9 mouse cellular contexts compared by ENCODE assay signal in the genomic region with DNA sequence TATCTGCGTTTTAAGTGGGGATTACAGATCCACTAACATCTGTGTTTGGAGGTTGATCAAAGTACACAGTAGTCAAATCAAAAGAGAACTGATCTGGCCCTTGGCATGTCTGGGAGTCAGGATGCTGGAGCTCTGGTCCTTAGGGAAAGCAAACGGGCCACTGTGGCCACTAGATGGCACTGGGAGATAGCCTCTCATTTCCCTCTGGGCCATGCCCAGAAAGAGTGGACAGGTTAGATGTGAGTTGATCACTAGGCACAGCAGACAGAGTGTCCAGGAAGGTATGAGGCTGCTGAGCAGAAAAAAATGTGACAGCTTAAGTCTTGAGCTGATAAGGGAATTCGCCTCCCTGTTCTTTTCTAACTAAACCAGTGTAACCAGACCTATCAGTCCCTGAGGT. TPM values are rescaled to one million over a fixed set of nuclear protein-coding genes. Genes with fewer than 3 reads are reported as not detected.
DNase-seq lines count a peak whose midpoint lies in the region; ATAC-seq lines count a peak whose summit lies in the region.
"Had no signal": no experiment of that assay in that cellular context is flagged by ENCODE, and none has a peak within 500 bp of the region (broad histone marks: within the 10 kb centered on the region; RNA-seq: fewer than 3 reads in every experiment).

No protein-coding gene starts in this region.

- no peak overlapping the region for H3K9ac ChIP-seq in heart, embryonic 11.5 days (ENCODE audit: low read depth, low read length)
- H3K9ac ChIP-seq: limb, embryonic 13.5 days had no signal

- DNase-seq in heart, adult 11 months = peak; percentile 91
- DNase-seq in ZHBTc4 (ENCODE audit: low read depth, low spot score) = peak; percentile 70
- peak; percentile 77 for DNase-seq in embryo, embryonic 11 days
- peak; percentile 69 to 73 for DNase-seq in heart, postnatal 10 days
- peak; percentile 39 to 40 for DNase-seq in layer of hippocampus, postnatal 14 days (ENCODE audit: low spot score in 2 of 2)
- peak; percentile 59 for DNase-seq in testis, postnatal 10 days (ENCODE audit: low spot score)

- intact Hi-C loops in heart, postnatal 10 days (cut with DNase I) = loop anchor here (1.0 kb wide), 2 partner anchors 69 to 74 kb away; no protein-coding TSS in a partner anchor

- H3K27ac ChIP-seq in heart, embryonic 11.5 days (ENCODE audit: low read depth, low read length) = no peak overlapping the region
- H3K27ac ChIP-seq: limb, embryonic 13.5 days had no signal

- H3K4me1 ChIP-seq in heart, embryonic 11.5 days (ENCODE audit: control insufficient read depth, insufficient read depth, low read length) = no peaks in the 10 kb centered on the region

- no peaks in the 10 kb centered on the region for H3K9me3 ChIP-seq in heart, embryonic 11.5 days (replicated peaks; ENCODE audit: control insufficient read depth, low read length)
- H3K9me3 ChIP-seq: limb, embryonic 13.5 days had no signal

- ATAC-seq in heart, embryonic 11.5 days (replicated peaks; ENCODE audit: insufficient number of reproducible peaks, low FRiP score, low TSS enrichment) = no peak
- ATAC-seq in megakaryocyte-erythroid progenitor cell, adult 5-6 weeks (replicated peaks; ENCODE audit: low FRiP score, low TSS enrichment, poor library complexity, severe bottlenecking) = peak; percentile 58; the same call in 1 of the 2 replicates

- H3K4me2 ChIP-seq in heart, embryonic 11.5 days = no peak overlapping the region
- H3K4me2 ChIP-seq: limb, embryonic 13.5 days had no signal

- no peak overlapping the region for H3K4me3 ChIP-seq in heart, embryonic 11.5 days (ENCODE audit: low read depth, low read length)
- H3K4me3 ChIP-seq: limb, embryonic 13.5 days had no signal

- no peaks in the 10 kb centered on the region for H3K36me3 ChIP-seq in heart, embryonic 11.5 days (ENCODE audit: control insufficient read depth, insufficient read depth, low read length)
- H3K36me3 ChIP-seq: limb, embryonic 13.5 days had no signal

- H3K27me3 ChIP-seq in heart, embryonic 11.5 days (ENCODE audit: control insufficient read depth, insufficient read depth, low read length) = no peaks in the 10 kb centered on the region
- H3K27me3 ChIP-seq: limb, embryonic 13.5 days had no signal

- 4% methylated on average over 3 of the region's 3 CpGs for WGBS in heart, embryonic 11.5 days (ENCODE audit: insufficient replicate concordance)

RNA-seq across cellular contexts. Expression of a gene that starts 6.1 kb away (rescaled TPM):
- 2.7 and 3.8 TPM in 2 replicates for polyA plus RNA-seq in heart, embryonic 11.5 days (2014; fragmentation: Nextera tagmentation; extraction: Ambion mirVana)
- total RNA-seq in heart, postnatal 10 days (2021) = 10 to 100 TPM in 1 of 2 experiments, 1 to 10 TPM in 1; 6.7 to 19.2 TPM
- total RNA-seq in layer of hippocampus, postnatal 14 days (2021) = 10 to 100 TPM in 1 of 2 experiments, 1 to 10 TPM in 1; 8.5 to 11.4 TPM
- not detected in 2 replicates for total RNA-seq in megakaryocyte-erythroid progenitor cell, adult 5-6 weeks (2014; fragmentation: Nextera tagmentation)
- total RNA-seq in megakaryocyte-erythroid progenitor cell, adult 5-6 weeks (2017) = not detected in 2 replicates

RNA-seq across cellular contexts. Expression of a gene that starts 15.5 kb away (rescaled TPM):
- 1.6 and 1.8 TPM in 2 replicates for polyA plus RNA-seq in heart, embryonic 11.5 days (2014; fragmentation: Nextera tagmentation; extraction: Ambion mirVana)
- 1 to 10 TPM; 3.4 to 6.7 TPM for total RNA-seq in heart, postnatal 10 days (2021)
- total RNA-seq in layer of hippocampus, postnatal 14 days (2021) = 10 to 100 TPM; 74.6 to 80.0 TPM
- total RNA-seq in megakaryocyte-erythroid progenitor cell, adult 5-6 weeks (2014; fragmentation: Nextera tagmentation) = 12.2 and 22.1 TPM in 2 replicates
- total RNA-seq in megakaryocyte-erythroid progenitor cell, adult 5-6 weeks (2017) = 8.5 and 10.6 TPM in 2 replicates

Comparison
In these comparisons a context has a peak if more than half of its experiments do, and no peak if none do; other contexts are left out.
1. DNase-seq: peak in every context shown above with its lines; median percentile 91 in heart, adult 11 months; 77 in embryo, embryonic 11 days; 71 in heart, postnatal 10 days; 70 in ZHBTc4; 59 in testis, postnatal 10 days; 40 in layer of hippocampus, postnatal 14 days.
2. RNA of a gene that starts 6.1 kb away (total RNA-seq): 6.7 to 19.2 TPM in heart, postnatal 10 days and 8.5 to 11.4 TPM in layer of hippocampus, postnatal 14 days; not detected in megakaryocyte-erythroid progenitor cell, adult 5-6 weeks; every median in the first group is over 4 times any median in the second.